Mouse (Mus musculus) retina, adult 2 months (tissue): Measurements from ENCODE around the gene Malsu1.

ENCODE experiments used
- DNase-seq: peaks from one replicate; pipeline ENCODE4 v3.0.0-alpha.2; 2012; ENCODE audit warnings: low read depth, low spot score

The Malsu1 gene

DNA sequence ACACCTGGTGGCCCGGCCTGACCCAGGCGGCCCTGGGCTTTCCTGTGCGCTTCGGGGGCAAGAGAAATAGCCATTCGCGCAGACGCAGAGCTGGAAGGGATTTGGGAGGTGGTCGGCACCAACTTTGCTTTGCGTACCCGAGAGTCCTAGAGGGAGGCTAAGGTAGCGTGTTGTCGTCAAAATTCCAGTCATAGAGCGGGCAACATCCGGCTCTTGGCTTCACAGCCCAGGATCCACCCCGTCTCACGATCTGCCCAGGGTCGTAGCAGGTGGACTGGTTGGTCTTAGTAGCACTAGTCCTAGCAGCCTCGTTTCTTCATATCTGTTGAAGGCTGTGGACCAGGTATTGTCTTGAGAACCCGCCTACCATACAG is 509 bp downstream of the Malsu1 start:
- DNase-seq = no peak

DNA sequence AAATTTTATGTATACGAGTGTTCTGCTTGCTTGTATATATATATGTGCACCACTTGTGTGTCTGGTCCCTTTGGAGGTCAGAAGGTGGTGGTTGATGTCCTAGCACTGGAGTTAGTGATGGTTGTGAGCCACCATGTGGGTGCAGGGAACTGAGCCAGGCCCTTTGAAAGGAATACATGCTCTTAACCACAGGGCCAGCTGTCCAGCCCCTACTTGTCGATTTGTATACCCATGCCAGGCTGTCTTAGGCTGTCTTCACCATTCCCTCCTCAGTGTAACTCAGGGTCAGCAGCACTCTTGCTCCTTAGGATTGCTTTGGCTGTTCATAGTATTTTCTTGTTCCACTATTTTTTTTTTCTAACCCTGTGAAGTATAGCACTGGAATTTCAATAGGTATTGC is 4.3 kb downstream of the Malsu1 start:
- no peak for DNase-seq

DNA sequence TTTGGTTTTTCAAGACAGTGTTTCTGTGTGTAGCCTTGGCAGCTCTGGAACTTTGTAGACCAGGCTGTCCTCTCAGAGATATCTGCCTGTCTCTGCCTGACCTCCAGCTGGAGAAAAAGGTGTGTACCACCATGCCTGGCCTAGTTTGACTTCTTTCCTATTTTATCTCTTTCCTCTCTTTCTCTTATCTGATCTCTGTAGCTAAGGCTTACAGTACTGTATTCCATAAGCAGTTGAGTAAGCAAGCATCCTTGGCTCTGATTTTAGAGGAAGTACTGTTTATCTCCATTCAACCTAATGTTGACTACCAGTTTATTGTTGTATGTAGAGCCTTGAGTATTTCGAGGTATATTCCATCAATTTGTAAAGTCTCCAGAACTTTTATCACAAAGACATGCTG is 5.7 kb downstream of the Malsu1 start:
- DNase-seq = no peak

DNA sequence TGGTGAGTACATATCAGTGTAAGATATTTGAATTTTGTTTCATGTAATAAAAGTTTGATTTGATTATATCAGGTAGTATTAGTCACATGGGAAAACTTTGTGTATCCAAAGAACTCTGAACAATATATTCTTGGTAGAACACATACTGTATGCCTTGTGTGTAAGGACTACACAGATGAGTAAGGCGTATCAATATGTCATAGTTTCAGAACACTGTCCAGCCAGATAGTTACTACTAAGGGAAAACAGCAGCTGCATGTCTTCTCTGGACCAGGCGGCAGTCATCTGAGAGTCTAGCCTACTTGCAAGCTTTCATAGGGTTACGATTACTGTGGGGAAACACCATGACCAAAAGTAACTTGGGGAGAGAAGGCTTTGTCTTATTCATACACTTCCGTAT is 9.4 kb downstream of the Malsu1 start:
- no peak for DNase-seq

DNA sequence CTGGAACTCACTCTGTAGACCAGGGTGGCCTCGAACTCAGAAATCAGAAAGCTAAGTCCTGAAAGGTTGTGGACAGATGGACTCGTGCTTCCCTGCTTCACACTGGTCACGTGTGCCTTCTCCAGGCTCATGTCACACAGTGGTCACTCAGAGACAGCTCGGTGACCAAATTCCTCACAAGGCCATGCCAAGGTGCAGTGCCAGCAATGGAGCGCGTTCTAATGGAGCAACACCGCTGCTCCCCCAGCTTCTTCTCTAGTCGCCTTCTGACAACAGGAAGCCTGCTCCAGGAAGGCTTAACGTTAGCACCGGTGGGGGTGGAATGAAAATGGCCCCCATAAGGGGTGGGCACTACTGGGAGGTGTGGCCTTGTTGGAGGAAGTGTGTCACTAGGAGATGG is 21.4 kb downstream of the Malsu1 start:
- no peak for DNase-seq

DNA sequence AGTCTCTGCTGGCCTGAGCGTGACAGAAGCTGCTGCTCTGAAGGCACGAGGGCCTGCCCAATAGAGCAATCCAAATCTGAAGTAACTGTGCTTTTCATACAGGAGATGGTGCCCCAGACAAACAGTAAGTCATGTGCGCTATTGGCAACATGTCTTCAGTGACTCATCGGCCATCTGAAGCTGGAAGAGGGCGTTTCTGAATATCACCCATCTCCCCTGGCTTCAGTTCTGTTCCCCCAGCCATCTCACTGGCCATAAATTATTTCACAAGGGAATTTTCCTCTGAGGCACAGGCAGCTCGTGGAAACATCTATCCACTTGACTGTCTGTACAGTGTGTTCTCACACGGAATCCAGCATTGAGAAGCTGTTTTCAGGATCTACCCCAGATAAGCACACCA is 22.8 kb downstream of the Malsu1 start:
- no peak for DNase-seq

DNA sequence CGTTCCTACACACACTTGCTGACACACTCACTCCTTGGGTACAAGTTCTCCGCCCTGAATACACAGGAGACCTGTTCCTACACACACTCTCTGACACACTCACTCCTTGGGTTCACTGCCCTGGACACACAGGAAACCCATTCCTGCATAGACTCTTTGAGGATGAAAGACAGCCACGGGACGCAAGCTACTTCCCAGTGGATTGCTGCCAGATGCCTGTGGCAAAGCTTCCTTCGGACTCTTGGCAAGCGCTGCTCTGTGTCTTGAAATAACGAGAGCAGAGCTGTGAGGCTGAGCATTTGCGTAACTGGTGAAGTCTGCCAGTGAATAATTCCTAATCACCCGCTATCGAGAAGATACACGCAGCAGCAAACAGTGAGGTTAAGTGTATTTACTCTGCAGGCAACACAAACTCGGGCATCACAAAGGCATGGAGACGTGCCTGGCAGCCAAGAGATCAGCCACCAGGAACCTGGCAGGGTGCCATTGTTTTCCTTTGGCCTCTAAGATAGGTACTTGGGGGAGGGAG is 23.4 kb downstream of the Malsu1 start:
- DNase-seq = peak; percentile 1

DNA sequence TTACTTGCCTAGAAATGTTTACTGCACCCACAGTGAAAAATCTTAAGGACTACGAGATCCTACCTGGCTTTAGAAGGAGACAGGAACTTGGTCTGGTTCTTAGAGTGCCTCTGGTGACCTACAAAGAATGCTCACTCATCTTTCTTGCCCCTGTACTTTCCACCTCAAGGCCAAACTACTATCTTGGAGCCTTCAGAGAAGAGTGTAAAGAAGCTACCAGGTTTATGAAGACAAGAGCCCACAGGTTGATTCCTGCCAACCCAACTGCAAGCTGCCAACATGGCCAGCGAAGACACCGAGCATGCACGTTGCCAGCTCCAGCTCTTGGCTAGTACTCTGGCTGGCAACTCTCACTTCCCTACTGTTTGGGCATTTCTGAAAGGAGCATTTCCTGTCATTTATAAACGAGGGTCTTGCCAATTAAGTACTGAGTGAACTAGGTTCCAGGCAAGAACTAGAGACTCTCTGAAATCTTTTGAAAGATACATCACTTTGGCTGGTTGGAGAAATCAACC is 24.1 kb downstream of the Malsu1 start:
- DNase-seq = no peak

DNA sequence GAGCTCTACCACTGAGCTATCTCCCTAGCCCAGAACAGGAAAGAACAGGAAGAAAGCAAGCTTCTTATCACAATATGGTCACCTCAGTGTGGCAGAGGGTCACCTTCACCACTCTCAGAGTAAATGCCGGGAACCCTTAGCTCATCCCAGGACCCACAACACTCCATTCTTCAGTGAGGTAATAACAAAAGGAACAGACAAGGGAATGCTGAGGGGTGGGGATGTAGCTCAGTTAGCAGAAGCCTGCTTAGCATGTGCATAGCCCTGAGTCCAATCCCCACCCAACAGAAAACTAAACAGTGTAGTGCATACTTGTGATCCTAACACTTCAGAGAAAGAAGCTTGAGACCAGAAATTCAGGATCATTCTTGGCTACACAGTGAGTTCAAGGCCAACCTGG is 25.5 kb downstream of the Malsu1 start:
- no peak for DNase-seq

DNA sequence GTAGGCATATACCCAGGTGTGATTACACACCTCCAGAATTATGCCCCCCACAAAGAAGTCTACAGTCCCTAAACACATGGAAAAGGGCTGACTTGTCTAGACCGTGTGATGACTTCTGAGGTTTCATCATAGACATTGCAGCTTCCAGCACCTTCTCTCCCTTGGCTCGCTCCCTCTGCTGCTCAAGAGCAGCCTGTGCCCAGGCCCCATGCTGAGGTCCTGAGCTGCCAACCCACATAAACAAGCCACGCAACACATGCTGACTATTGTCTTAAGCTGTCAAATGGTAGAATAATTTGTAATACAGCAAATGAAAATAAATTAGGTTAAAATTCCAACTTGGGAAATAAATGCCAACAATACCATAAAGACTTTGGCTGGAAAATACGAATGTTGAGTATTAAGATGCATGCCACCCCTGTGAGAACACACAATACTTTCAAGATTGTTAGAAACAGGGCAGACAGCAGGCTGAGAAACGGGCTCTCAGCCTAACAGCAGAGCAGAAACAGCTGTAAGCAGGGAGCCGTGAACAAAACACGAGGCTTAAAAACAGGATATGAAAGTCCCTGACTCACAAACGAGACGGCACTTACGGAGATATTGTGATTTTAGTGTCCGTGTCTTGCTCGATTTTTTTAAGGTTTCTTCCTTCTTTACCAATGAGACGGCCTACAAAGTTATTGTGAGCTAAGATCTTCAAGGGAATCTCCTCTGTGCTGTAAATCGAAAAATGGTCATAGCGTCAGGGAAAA is 33.3 kb downstream of the Malsu1 start:
- no peak for DNase-seq

DNA sequence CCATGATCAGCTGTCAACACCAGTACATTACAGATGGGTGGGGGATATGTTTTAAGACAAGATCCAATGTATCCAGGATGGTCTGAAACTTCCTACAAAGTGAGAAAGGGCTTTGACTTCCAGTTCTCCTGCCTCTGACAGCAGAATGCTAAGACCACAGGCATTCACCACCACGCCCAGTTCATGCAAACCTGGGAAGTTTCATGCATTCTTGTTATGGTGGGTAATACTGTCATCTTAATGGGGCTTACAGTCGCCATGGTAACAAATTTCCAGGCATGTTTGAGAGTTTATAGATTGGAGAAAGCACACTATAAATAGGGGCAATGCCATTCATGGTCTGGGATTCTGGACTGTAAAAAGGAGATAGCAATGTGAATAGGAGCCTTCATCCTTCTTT is 35.6 kb downstream of the Malsu1 start:
- DNase-seq = no peak

DNA sequence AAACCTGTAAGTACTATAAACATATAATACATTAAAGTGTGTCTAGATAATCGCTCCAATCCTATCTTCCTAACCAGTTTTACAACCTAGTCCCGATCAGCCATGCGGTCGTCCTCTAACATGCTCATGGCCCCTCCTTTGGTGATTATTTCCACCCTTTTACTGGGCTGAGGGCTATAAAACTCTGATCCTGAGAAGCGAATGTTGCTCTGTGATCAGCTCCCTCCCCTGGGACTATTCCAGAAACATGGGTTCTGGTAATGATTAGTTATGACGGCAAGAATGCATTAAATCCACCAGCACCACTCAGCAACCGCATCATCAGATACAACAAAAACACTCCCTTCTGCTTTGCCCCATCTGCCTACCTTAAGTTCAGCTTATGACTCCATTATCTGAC is 40.3 kb downstream of the Malsu1 start:
- no peak for DNase-seq

DNA sequence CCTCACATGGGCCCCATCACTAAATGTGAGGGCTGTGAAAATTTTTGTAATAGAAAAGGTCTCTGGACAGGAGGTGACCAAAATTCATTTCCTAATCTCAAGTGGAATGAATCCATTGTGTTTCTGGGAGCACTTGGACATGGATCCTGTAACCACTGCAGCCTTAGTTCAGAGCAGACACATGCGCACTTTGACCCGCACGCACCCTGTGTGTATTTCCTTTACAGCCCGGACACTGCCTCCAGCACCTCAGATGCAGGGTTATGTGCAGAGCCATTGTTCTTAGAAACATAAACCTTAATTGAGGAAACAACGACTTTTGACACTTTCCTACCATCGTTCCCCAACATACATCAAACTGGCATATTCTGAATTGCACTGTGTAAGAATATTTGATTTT is 40.9 kb downstream of the Malsu1 start:
- no peak for DNase-seq

DNA sequence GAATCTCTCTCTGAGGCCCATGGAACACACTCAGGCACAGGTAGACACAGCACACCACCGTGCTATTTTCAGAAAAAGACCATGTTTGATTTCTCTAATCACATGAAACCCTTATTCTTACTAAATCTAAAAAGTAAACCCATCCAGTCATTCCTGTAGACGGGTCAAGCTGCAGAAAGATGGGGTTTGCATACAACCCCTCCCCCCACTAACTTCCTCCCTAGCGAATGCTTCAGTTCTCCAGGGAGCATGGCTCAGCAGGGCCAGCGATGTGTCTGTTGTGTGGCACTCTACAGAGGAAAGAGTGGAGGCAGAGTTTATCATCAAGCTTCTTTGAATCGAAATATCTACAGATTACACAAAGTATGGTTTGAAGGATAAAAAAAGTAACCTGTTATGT is 42.0 kb downstream of the Malsu1 start:
- no peak for DNase-seq

DNA sequence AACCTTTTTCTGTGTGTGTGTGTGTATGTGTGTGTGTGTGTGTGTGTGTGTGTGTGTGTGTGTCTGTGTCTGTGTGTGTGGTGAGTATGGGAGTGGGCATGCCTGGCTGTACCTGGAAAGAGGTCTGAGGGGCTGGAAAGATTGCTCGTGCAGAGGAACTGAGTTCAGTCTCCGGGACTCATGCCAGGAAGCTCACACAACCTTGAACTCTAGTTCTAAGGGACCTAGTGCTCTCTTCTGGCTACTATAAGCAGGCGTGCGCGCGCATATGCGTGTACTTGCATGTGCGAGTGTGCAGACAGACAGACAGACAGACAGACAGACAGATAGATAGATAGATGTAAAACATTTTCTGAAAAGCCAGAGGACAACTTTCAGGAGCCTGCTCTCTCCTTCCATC is 42.6 kb downstream of the Malsu1 start:
- no peak for DNase-seq

DNA sequence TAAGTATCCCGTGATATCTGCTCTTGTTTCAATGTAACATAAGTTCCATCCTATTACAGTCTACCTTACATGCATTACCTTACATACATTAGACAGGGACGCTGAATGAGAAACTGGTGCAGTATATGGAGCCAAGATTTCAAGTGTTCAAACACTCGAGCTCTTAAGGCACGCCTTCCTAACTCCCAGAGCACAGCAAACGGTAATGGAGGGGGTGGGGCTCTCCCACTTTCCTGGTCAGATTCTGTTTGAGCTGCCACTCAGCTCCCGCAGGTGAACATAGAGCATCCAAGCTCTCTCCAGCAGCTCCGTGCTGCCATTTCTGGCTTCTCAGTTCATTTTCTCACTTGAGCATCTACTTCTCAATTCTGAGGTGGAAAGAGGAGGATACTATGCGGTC is 44.9 kb downstream of the Malsu1 start:
- DNase-seq = no peak

DNA sequence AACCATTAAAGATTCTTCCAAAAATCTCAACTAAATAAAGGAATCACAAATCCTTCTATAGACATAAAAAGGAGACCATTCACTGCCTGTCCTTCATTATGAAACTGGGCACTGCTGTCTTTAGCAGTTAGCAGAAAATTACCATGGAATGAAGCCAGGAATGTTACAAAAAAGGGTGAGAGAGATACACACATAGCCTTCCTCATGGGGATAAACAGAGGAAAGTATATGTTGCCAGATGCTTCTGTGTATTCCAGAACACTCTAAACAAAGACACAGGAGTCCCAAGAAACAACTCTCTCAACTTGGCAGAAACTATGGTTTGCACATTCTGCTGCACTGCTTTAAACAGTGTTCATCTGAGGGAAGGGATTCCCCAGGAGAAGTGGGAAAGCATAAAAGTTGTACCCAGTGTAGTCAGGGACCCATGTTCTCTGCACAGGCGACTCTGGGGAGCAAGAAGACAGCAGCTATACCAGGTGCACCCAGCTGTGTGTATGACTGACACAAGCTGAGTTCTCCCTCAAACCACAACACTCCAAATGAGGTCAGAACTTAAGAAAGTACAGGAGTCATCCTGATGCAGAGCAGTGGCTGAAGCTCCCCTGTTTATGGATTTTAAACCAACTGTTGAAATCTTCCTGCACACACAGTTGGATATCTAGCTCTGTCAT is 46.0 kb downstream of the Malsu1 start:
- DNase-seq = no peak

DNA sequence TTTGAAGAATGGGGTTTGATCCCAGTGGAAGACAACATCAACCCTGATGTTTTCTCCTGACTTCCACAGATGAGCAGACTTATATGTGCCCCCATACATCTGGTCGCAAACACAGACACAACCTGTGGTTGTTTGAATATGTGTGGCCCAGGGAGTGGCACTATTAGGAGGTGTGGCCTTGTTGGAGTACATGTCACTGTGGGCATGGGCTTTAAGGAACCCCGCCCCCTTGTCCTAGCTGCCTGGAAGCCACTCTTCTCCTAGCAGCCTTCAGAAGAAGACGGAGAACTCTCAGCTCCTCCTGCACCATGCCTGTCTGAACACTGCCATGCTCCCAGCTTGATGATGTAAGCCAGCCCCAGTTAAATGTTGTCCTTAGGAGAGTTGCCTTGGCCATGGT is 46.8 kb downstream of the Malsu1 start:
- DNase-seq = no peak

DNA sequence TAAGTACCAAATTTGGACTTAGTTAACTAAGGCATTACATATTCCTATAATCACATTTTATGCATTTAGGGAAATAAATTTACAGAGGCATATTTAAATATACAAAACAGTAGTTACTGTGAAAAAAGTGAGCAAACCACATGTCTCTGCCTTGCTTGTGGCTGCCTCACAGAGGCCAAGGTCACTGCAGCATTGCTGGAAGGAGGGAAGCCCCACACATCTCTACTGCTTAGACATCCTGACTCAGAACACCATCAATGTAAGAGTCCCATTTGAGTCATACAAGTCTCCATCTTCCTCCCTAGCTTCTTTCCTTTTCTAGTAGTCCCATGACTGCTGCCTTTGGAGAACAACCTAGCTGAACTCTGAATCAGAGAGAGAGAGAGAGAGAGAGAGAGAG is 56.7 kb downstream of the Malsu1 start:
- DNase-seq = no peak

DNA sequence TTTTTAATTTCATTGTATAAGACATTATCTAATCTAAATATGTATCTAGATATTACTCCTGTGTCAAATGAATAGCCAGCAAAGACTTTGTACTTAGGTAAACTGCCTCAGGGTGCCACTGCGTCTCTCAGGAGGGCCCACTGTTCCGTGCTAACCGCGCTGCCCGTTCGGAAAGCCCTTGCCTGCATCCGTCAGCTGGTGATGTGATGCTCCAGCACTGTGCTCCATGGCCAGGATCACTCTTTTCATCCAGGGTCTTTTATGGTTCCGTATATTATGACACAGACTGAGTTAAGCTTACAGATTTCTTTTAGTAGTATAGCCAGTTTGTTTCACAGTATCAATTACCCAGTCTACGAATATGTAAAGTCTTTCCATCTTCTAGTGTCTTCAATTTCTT is 58.3 kb downstream of the Malsu1 start:
- no peak for DNase-seq

DNA sequence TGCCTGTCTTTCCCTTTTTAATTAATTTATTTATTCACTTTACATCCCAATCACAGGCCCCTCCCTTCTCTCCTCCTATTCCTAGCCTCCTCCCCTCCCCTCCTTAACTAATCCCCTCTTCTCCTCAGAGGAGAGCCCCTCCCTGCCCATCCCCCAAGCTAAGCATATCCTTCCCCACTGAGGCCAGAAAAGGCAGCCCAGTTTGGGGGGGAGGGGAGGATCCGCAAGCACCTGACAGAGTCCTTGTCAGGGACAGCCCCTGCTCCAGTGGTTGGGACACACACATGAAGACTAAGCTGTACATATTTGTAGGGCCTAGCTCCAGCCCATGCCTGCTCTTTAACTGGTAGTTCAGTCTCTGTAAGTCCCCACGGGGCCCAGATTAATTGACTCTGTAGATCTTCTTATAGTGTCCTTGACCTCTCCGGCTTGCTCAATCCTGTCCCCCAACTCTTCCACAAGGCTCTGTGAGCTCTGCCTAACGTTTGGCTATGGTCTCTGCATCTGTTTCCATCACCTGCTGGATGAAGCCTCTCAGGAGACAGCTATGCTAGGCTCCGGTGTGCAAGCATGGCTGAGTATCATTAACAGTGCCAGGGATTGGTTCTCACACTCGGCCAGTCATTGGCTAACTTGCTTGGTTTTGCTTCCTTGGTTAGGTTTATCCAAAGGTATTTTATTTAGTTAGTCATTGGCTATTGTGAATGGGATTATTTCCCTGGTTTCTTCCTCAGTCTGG is 58.9 kb downstream of the Malsu1 start:
- no peak for DNase-seq
